Mouse (Mus musculus): ENCODE measurements around the gene Lrrfip1. TPM values are rescaled to one million over a fixed set of nuclear protein-coding genes. Genes with fewer than 3 reads are reported as not detected.

Gene Lrrfip1
- polyA plus RNA-seq, 1 experiment, result 38.1 TPM

- H3K4me3 ChIP-seq (replicated peaks; ENCODE audit: extremely low read depth, low read depth, low read length), result no peak overlapping the region
- no peak for DNase-seq
- TF ChIP-seq POLR2A (IDR thresholded peaks at IDR 0.05; ENCODE audit: borderline replicate concordance, extremely low read depth, low read depth, low read length) (no peak), CTCF (IDR thresholded peaks at IDR 0.05; ENCODE audit: insufficient read depth, low read length) (no peak)
- peaks cover 13% of the 10 kb centered on the region for H3K4me1 ChIP-seq (ENCODE audit: control insufficient read depth, insufficient read depth, low read length)
- WGBS, result 54% methylated on average over 5 of the region's 5 CpGs
Observed at GRCm38 (mm10) chr1:91006037-91006436, 7.5 kb downstream of the Lrrfip1 start.

GRCm38 (mm10) chr1:91006708-91007107 lies 8.2 kb downstream of the Lrrfip1 start:
- Histone ChIP-seq H3K4me3 (replicated peaks; ENCODE audit: extremely low read depth, low read depth, low read length) (no peak overlapping the region), H3K4me1 (ENCODE audit: control insufficient read depth, insufficient read depth, low read length) (peaks cover 13% of the 10 kb centered on the region; the same call in 1 of the 2 replicates)
- no peak for DNase-seq
- 74% methylated on average over 9 of the region's 9 CpGs for WGBS
- TF ChIP-seq CTCF (IDR thresholded peaks at IDR 0.05; ENCODE audit: insufficient read depth, low read length) (no peak), POLR2A (IDR thresholded peaks at IDR 0.05; ENCODE audit: borderline replicate concordance, extremely low read depth, low read depth, low read length) (no peak)

GRCm38 (mm10) chr1:91008147-91008682 lies 9.7 kb downstream of the Lrrfip1 start:
- peaks cover 19% of the 10 kb centered on the region for H3K4me1 ChIP-seq (ENCODE audit: control insufficient read depth, insufficient read depth, low read length)
- H3K4me3 ChIP-seq (replicated peaks; ENCODE audit: extremely low read depth, low read depth, low read length), result no peak overlapping the region
- 91% methylated on average over 14 of the region's 14 CpGs for WGBS
- TF ChIP-seq POLR2A (IDR thresholded peaks at IDR 0.05; ENCODE audit: borderline replicate concordance, extremely low read depth, low read depth, low read length) (no peak), CTCF (IDR thresholded peaks at IDR 0.05; ENCODE audit: insufficient read depth, low read length) (no peak)
- no peak for DNase-seq

GRCm38 (mm10) chr1:91008746-91009145 lies 10.2 kb downstream of the Lrrfip1 start:
- DNase-seq, result no peak
- peaks cover 18% of the 10 kb centered on the region for H3K4me1 ChIP-seq (ENCODE audit: control insufficient read depth, insufficient read depth, low read length)
- 86% methylated on average over 9 of the region's 9 CpGs for WGBS

GRCm38 (mm10) chr1:91009266-91009665 lies 10.7 kb downstream of the Lrrfip1 start:
- TF ChIP-seq CTCF (IDR thresholded peaks at IDR 0.05; ENCODE audit: insufficient read depth, low read length), result no peak
- no peak for TF ChIP-seq POLR2A (IDR thresholded peaks at IDR 0.05; ENCODE audit: borderline replicate concordance, extremely low read depth, low read depth, low read length)
- no peak for DNase-seq
- peaks cover 19% of the 10 kb centered on the region for H3K4me1 ChIP-seq (ENCODE audit: control insufficient read depth, insufficient read depth, low read length)
- H3K4me3 ChIP-seq (replicated peaks; ENCODE audit: extremely low read depth, low read depth, low read length), result no peak overlapping the region
- 61% methylated on average over 6 of the region's 6 CpGs for WGBS

More at GRCm38 (mm10) chr1:91008746-91009145, 10.2 kb downstream of the Lrrfip1 start:
- no peak overlapping the region for H3K4me3 ChIP-seq (replicated peaks; ENCODE audit: extremely low read depth, low read depth, low read length)
- TF ChIP-seq CTCF (IDR thresholded peaks at IDR 0.05; ENCODE audit: insufficient read depth, low read length) (no peak), POLR2A (IDR thresholded peaks at IDR 0.05; ENCODE audit: borderline replicate concordance, extremely low read depth, low read depth, low read length) (no peak)

GRCm38 (mm10) chr1:91010216-91010615 lies 11.7 kb downstream of the Lrrfip1 start:
- WGBS, result 59% methylated on average over 7 of the region's 7 CpGs
- DNase-seq, result no peak
- H3K4me1 ChIP-seq (ENCODE audit: control insufficient read depth, insufficient read depth, low read length), result peaks cover 19% of the 10 kb centered on the region
- H3K4me3 ChIP-seq (replicated peaks; ENCODE audit: extremely low read depth, low read depth, low read length), result no peak overlapping the region
- TF ChIP-seq POLR2A (IDR thresholded peaks at IDR 0.05; ENCODE audit: borderline replicate concordance, extremely low read depth, low read depth, low read length), result no peak
- no peak for TF ChIP-seq CTCF (IDR thresholded peaks at IDR 0.05; ENCODE audit: insufficient read depth, low read length)

GRCm38 (mm10) chr1:91010716-91011115 lies 12.2 kb downstream of the Lrrfip1 start:
- WGBS, result 60% methylated on average over 2 of the region's 2 CpGs
- peaks cover 19% of the 10 kb centered on the region for H3K4me1 ChIP-seq (ENCODE audit: control insufficient read depth, insufficient read depth, low read length)

GRCm38 (mm10) chr1:91011336-91011735 lies 12.8 kb downstream of the Lrrfip1 start:
- DNase-seq, result no peak
- 72% methylated on average over 3 of the region's 3 CpGs for WGBS
- TF ChIP-seq POLR2A (IDR thresholded peaks at IDR 0.05; ENCODE audit: borderline replicate concordance, extremely low read depth, low read depth, low read length) (no peak), CTCF (IDR thresholded peaks at IDR 0.05; ENCODE audit: insufficient read depth, low read length) (no peak)
- Histone ChIP-seq H3K4me3 (replicated peaks; ENCODE audit: extremely low read depth, low read depth, low read length) (no peak overlapping the region), H3K4me1 (ENCODE audit: control insufficient read depth, insufficient read depth, low read length) (peaks cover 19% of the 10 kb centered on the region)

More at GRCm38 (mm10) chr1:91010716-91011115, 12.2 kb downstream of the Lrrfip1 start:
- no peak for DNase-seq
- TF ChIP-seq POLR2A (IDR thresholded peaks at IDR 0.05; ENCODE audit: borderline replicate concordance, extremely low read depth, low read depth, low read length), result no peak
- TF ChIP-seq CTCF (IDR thresholded peaks at IDR 0.05; ENCODE audit: insufficient read depth, low read length), result no peak
- no peak overlapping the region for H3K4me3 ChIP-seq (replicated peaks; ENCODE audit: extremely low read depth, low read depth, low read length)

GRCm38 (mm10) chr1:91013803-91014202 lies 15.3 kb downstream of the Lrrfip1 start:
- TF ChIP-seq POLR2A (IDR thresholded peaks at IDR 0.05; ENCODE audit: borderline replicate concordance, extremely low read depth, low read depth, low read length), result no peak
- no peak for TF ChIP-seq CTCF (IDR thresholded peaks at IDR 0.05; ENCODE audit: insufficient read depth, low read length)
- WGBS, result 52% methylated on average over 3 of the region's 3 CpGs
- DNase-seq, result no peak

GRCm38 (mm10) chr1:91015571-91015970 lies 17.0 kb downstream of the Lrrfip1 start:
- peaks cover 19% of the 10 kb centered on the region for H3K4me1 ChIP-seq (ENCODE audit: control insufficient read depth, insufficient read depth, low read length)
- 61% methylated on average over 7 of the region's 7 CpGs for WGBS
- DNase-seq, result no peak
- no peak overlapping the region for H3K4me3 ChIP-seq (replicated peaks; ENCODE audit: extremely low read depth, low read depth, low read length)
- no peak for TF ChIP-seq POLR2A (IDR thresholded peaks at IDR 0.05; ENCODE audit: borderline replicate concordance, extremely low read depth, low read depth, low read length)
- TF ChIP-seq CTCF (IDR thresholded peaks at IDR 0.05; ENCODE audit: insufficient read depth, low read length), result no peak

More at GRCm38 (mm10) chr1:91013803-91014202, 15.3 kb downstream of the Lrrfip1 start:
- H3K4me3 ChIP-seq (replicated peaks; ENCODE audit: extremely low read depth, low read depth, low read length), result no peak overlapping the region
- H3K4me1 ChIP-seq (ENCODE audit: control insufficient read depth, insufficient read depth, low read length), result peaks cover 24% of the 10 kb centered on the region

Data from lung, adult 2 months (tissue).